Mouse (Mus musculus): ENCODE results near the gene 1700010I14Rik.

1700010I14Rik gene

GRCm38 (mm10) chr17:9059360-9059932 lies 71.3 kb downstream of the 1700010I14Rik start:
- no peak for TF ChIP-seq GATA4 (IDR thresholded peaks at IDR 0.05; ENCODE audit: insufficient replicate concordance, low read length)

Measured in liver, adult (tissue).